Mouse (Mus musculus) G1E (cell line): Measurements from ENCODE around the gene Kank1.

Source experiments
- CTCF ChIP-seq: IDR thresholded peaks from 2 replicates; pipeline ENCODE4 v1.5.1; 2012; ENCODE audit warnings: low read depth, low read length, inconsistent platforms, mixed read lengths
- GATA1 ChIP-seq: IDR thresholded peaks from 2 replicates; pipeline ENCODE4 v1.6.1; 2012; ENCODE audit warnings: borderline replicate concordance, low read length, inconsistent platforms, mixed read lengths
- GATA2 ChIP-seq: IDR thresholded peaks from 2 replicates; pipeline ENCODE4 v1.6.1; 2012; ENCODE audit warnings: low read depth, low read length, inconsistent platforms, borderline replicate concordance
- POLR2AphosphoS5 ChIP-seq: IDR thresholded peaks from 2 replicates; pipeline ENCODE4 v1.6.1; 2012; ENCODE audit warnings: low read depth, low read length, inconsistent platforms; ENCODE audit not compliant: insufficient replicate concordance

DNA sequence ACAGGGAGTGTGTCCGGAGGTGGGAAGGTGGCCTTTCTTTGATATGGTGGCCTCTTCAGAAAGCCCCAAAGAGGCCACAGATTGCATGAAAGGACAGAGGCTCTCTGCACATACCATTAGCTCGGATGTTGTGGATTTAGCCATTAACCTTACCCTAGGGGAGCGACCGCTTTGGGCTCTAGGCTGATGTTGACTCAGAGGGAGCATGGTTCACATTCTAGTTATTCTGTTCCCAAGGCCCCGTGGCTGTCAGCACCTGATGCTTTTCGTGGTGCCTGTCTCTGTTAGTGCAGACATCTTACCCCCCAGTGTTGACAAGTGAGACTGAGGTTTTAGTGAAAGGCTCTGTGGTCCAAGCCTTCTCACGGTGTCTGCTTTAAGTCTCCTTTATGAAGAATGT is 74.9 kb downstream of the Kank1 start:
- TF ChIP-seq CTCF (no peak), POLR2AphosphoS5 (no peak), GATA2 (no peak), GATA1 (no peak)
